Mouse (Mus musculus): Measurements from ENCODE around the gene Bri3. TPM values are rescaled to one million over a fixed set of nuclear protein-coding genes. Genes with fewer than 3 reads are reported as not detected.
"Not testable (repeated sequence)": the region's sequence is repeated elsewhere in the genome, so short reads cannot be mapped to it uniquely, and the experiment has no call there.

Bri3 gene
- polyA plus RNA-seq, 1 experiment from 2014 or later: 113 TPM

DNA sequence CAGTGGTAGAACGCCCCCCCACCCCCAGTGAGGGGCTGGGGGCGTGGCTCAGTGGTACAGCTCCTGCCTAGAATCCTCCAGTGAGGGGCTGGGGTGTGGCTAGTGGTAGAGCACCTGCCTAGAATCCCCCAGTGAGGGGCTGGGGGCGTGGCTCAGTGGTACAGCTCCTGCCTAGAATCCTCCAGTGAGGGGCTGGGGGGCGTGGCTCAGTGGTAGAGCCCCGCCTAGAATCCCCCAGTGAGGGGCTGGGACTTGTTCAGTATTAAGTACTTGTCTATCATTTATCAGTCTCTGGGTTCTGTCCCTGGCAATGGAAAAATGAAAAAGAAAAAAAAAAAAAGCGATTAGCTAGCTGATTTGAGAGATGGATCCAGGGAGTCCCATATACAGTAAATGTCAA lies 122.3 kb downstream of the Bri3 start:
- H3K4me2 ChIP-seq; H3K27me3 ChIP-seq; H3K9ac ChIP-seq; H3K4me1 ChIP-seq; H3K36me3 ChIP-seq; H3K9me3 ChIP-seq; H3K4me3 ChIP-seq; ATAC-seq (ENCODE audit: insufficient number of reproducible peaks, insufficient read depth, low FRiP score, low TSS enrichment, low read depth); H3K27ac ChIP-seq: not testable (repeated sequence)
- 76% methylated on average over 6 of the region's 6 CpGs for WGBS

DNA sequence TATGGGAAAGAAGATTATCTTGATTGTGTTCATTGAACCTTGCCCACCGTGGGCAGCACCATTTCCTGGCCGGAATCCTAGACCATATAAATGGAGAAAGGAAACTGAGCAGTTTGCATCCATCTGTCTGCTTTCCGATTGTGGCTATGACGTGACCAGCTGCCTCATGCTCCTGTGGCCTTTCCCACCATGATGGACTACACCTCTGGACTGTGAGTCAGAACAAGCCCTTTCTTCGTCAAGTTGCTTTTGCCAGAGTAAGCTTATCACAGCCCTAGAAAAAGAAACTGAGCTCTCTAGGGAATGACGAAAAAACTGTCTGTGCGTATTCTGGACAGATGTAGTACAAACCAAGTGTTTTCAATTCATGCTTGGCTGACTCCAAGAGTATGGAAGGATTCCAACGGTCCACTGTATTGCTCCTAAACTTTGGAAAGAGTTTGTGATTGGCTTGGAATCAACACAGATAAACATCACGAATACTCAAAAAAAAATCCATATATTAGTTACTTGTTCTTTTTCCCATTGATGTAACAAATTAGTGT lies 124.5 kb downstream of the Bri3 start:
- H3K4me2 ChIP-seq: no peak overlapping the region
- no peaks in the 10 kb centered on the region for H3K4me1 ChIP-seq
- H3K9ac ChIP-seq: no peak overlapping the region
- 78% methylated on average over 9 of the region's 9 CpGs for WGBS
- no peak for ATAC-seq (ENCODE audit: insufficient number of reproducible peaks, insufficient read depth, low FRiP score, low TSS enrichment, low read depth)
- H3K36me3 ChIP-seq: no peaks in the 10 kb centered on the region
- no peak overlapping the region for H3K4me3 ChIP-seq
- H3K27ac ChIP-seq: no peak overlapping the region
- no peaks in the 10 kb centered on the region for H3K27me3 ChIP-seq
- no peaks in the 10 kb centered on the region for H3K9me3 ChIP-seq

DNA sequence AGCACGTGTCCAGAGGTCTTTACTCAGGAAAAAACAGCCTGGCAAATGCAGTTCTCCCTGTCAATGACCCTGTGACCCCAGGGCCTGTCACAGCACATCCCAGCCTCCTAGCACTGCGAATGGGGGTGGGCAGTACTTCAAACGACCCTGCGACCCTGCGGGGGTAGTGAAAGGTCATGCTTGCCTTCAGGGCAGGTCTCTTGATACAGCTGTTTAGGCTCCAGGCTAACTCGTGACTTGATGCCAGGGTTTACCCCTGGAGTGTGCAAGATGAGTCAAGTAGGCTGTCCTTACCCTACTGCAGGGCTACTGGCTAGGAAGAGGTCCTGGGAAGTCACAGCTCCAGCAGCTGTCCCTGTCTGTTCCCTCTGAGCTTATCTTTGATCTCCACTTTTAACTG lies 126.7 kb downstream of the Bri3 start:
- Histone ChIP-seq H3K27me3 (no peaks in the 10 kb centered on the region), H3K4me3 (no peak overlapping the region), H3K4me1 (no peaks in the 10 kb centered on the region), H3K27ac (no peak overlapping the region), H3K36me3 (no peaks in the 10 kb centered on the region), H3K9me3 (no peaks in the 10 kb centered on the region), H3K4me2 (no peak overlapping the region), H3K9ac (no peak overlapping the region)
- WGBS: 5% methylated on average over 6 of the region's 6 CpGs
- ATAC-seq (ENCODE audit: insufficient number of reproducible peaks, insufficient read depth, low FRiP score, low TSS enrichment, low read depth): no peak

DNA sequence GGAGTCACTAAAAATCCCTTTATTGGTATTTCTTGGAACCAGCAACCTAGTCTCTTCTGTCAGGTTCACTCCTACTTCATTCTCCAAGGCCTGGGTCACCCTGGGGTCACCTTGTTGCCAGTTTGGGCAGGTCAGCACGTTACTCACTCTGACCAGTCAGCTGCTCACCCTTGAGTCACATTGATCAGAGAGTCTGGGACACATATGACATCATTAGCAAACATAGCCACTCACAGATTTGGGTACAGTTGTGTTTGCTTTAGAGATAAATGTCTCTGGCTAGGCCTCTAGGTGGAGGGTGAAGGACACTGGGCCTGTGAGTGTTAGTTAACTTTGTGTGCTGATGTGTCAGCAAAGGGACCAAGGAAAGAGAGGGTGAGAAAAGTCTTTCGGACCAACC lies 127.9 kb downstream of the Bri3 start:
- no peak overlapping the region for H3K4me2 ChIP-seq
- H3K36me3 ChIP-seq: no peaks in the 10 kb centered on the region
- H3K9ac ChIP-seq: no peak overlapping the region
- WGBS: 65% methylated on average over 2 of the region's 2 CpGs
- H3K27ac ChIP-seq: no peak overlapping the region
- H3K27me3 ChIP-seq: no peaks in the 10 kb centered on the region
- H3K4me3 ChIP-seq: no peak overlapping the region
- H3K9me3 ChIP-seq: no peaks in the 10 kb centered on the region
- ATAC-seq (ENCODE audit: insufficient number of reproducible peaks, insufficient read depth, low FRiP score, low TSS enrichment, low read depth): no peak
- H3K4me1 ChIP-seq: no peaks in the 10 kb centered on the region

DNA sequence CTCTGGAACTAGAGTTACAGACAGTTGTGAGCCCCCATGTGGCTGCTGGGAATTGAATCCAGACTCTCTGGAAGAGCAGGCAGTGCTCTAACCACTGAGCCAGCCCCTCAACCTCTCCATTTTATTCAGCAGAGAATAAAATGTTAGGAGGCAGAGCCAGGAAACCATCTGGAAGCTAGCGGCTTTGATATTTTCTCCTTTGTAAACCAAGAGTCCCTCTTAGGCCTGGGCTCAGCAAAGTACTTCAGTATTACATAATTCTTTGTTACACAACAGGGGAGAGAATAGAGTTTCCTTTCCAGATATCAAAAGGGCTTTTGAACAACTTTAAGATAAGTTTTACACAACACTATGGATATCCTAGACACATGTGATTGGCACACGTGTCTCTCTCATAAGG lies 128.6 kb downstream of the Bri3 start:
- Histone ChIP-seq H3K4me2 (no peak overlapping the region), H3K27ac (no peak overlapping the region), H3K9me3 (no peaks in the 10 kb centered on the region), H3K9ac (no peak overlapping the region), H3K36me3 (no peaks in the 10 kb centered on the region), H3K27me3 (no peaks in the 10 kb centered on the region), H3K4me1 (no peaks in the 10 kb centered on the region), H3K4me3 (no peak overlapping the region)
- no peak for ATAC-seq (ENCODE audit: insufficient number of reproducible peaks, insufficient read depth, low FRiP score, low TSS enrichment, low read depth)
- whole genome bisulfite sequencing: 74% methylated on average over 2 of the region's 2 CpGs

DNA sequence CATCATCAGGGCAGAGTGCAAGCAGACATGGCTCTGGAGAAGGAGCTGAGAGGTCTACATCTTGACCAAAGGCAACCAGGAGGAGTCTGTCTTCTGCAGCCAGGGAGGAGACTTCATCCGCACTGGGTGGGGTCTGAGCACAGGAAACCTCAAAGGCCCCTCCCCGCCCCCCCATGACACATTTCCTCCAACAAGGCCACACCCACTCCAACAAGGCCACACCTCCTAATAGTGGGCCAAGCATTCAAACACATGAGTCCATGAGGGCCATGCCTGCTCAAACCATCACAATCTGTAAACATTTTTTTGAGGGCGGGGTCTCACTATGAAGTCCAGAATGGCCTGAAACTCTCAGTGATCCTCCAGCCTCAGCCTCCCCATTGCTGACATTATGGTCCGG lies 135.2 kb downstream of the Bri3 start:
- ATAC-seq (ENCODE audit: insufficient number of reproducible peaks, insufficient read depth, low FRiP score, low TSS enrichment, low read depth): no peak
- Histone ChIP-seq H3K36me3 (no peaks in the 10 kb centered on the region), H3K27ac (no peak overlapping the region), H3K4me1 (no peaks in the 10 kb centered on the region), H3K4me2 (no peak overlapping the region), H3K4me3 (no peak overlapping the region), H3K27me3 (no peaks in the 10 kb centered on the region), H3K9ac (no peak overlapping the region), H3K9me3 (peaks cover 5% of the 10 kb centered on the region; the same call in 1 of the 2 replicates)
- WGBS: 96% methylated on average over 4 of the region's 4 CpGs

DNA sequence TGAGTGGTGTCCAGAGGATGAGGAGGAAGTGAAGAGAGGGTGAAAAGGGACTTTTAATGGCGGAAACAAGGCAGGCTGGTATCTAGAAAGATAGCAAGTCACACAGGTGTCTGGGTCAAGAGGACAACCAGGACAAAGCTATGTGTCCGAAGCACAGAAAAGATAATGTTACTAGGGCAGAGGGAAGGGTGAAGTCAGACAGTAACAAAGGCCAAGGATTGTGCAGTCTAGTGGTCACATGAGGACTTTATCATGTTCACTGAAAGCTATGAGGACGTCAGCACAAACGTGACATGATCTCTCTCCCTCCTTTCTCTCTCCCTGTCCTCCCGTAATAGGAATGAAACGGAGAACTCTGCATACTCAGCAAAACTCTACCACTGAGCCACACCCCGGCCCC lies 136.5 kb downstream of the Bri3 start:
- no peak for ATAC-seq (ENCODE audit: insufficient number of reproducible peaks, insufficient read depth, low FRiP score, low TSS enrichment, low read depth)
- Histone ChIP-seq H3K9ac (no peak overlapping the region), H3K9me3 (peaks cover 5% of the 10 kb centered on the region; the same call in 1 of the 2 replicates), H3K4me2 (no peak overlapping the region), H3K4me3 (no peak overlapping the region), H3K4me1 (no peaks in the 10 kb centered on the region), H3K27ac (no peak overlapping the region), H3K27me3 (no peaks in the 10 kb centered on the region), H3K36me3 (no peaks in the 10 kb centered on the region)
- 87% methylated on average over 7 of the region's 7 CpGs for WGBS

DNA sequence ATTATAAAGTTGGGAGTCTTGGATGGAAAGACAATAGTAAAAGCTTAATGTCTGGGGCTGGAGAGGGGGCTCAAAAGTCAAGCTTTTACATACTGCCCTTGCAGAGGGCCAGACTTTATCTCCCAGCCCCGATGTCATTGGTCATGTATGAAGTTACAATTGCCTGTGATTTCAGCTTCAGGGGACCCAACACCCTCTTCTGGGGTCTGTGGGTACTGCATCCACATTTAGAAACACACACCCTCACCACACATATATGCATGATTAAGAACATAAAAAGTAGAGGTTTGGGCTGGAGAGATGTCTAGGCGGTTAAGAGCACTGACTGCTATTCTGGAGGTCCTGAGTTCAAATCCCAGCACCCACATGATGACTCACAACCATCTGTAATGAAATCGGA lies 137.5 kb downstream of the Bri3 start:
- no peak for ATAC-seq (ENCODE audit: insufficient number of reproducible peaks, insufficient read depth, low FRiP score, low TSS enrichment, low read depth)
- Histone ChIP-seq H3K27me3 (no peaks in the 10 kb centered on the region), H3K9me3 (peaks cover 5% of the 10 kb centered on the region; the same call in 1 of the 2 replicates), H3K9ac (no peak overlapping the region), H3K4me1 (no peaks in the 10 kb centered on the region), H3K4me3 (no peak overlapping the region), H3K36me3 (no peaks in the 10 kb centered on the region), H3K4me2 (no peak overlapping the region), H3K27ac (no peak overlapping the region)
- 90% methylated on average over 3 of the region's 3 CpGs for WGBS

DNA sequence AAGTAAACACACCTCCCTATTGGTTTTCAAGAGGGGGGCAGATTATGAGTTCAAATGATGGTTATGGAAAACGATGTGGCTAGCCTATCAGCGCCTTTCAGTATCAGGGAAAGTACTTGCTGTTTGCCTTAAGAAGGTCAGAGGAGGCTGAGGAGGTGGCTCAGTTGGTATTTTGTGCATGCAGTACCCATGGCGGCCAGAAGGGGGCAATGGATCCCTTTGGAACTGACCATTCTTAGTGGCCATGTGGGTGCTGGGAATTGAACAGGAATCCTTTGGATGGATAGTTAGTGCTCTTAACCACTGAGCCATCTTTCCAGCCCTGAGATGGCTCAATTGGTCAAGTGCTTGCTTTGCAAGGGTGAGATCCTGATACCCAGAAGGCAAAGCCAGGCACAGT lies 139.7 kb downstream of the Bri3 start:
- H3K4me3 ChIP-seq: no peak overlapping the region
- H3K9me3 ChIP-seq: peaks cover 5% of the 10 kb centered on the region; the same call in 1 of the 2 replicates
- no peak overlapping the region for H3K9ac ChIP-seq
- H3K36me3 ChIP-seq: no peaks in the 10 kb centered on the region
- H3K27ac ChIP-seq: no peak overlapping the region
- no peak overlapping the region for H3K4me2 ChIP-seq
- no peaks in the 10 kb centered on the region for H3K4me1 ChIP-seq
- WGBS: 68% methylated on average over 3 of the region's 3 CpGs
- no peak for ATAC-seq (ENCODE audit: insufficient number of reproducible peaks, insufficient read depth, low FRiP score, low TSS enrichment, low read depth)
- no peaks in the 10 kb centered on the region for H3K27me3 ChIP-seq

DNA sequence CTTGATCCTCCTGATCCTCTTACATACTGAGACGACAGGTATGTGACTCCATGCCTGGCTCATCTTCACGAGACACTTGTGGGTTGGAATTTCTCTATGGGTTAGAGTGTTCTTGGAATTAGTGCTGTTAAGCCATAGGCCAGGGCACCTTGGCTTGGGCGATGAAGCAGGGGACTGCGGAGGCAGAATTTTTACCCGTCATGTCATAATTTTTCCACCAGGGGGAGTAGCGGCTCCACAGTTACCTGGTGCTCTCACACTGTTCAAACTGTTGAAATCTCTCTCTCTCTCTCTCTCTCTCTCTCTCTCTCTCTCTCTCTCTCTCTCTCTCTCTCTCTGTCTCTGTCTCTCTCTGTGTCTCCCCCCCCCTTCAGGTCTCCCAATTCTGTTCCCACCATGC lies 143.6 kb downstream of the Bri3 start:
- no peak overlapping the region for H3K27ac ChIP-seq
- 9% methylated on average over 6 of the region's 6 CpGs for WGBS
- no peaks in the 10 kb centered on the region for H3K27me3 ChIP-seq
- no peak overlapping the region for H3K4me2 ChIP-seq
- H3K9me3 ChIP-seq: peaks cover 5% of the 10 kb centered on the region; the same call in 1 of the 2 replicates
- no peaks in the 10 kb centered on the region for H3K4me1 ChIP-seq
- H3K9ac ChIP-seq: no peak overlapping the region
- no peaks in the 10 kb centered on the region for H3K36me3 ChIP-seq
- no peak for ATAC-seq (ENCODE audit: insufficient number of reproducible peaks, insufficient read depth, low FRiP score, low TSS enrichment, low read depth)
- no peak overlapping the region for H3K4me3 ChIP-seq

DNA sequence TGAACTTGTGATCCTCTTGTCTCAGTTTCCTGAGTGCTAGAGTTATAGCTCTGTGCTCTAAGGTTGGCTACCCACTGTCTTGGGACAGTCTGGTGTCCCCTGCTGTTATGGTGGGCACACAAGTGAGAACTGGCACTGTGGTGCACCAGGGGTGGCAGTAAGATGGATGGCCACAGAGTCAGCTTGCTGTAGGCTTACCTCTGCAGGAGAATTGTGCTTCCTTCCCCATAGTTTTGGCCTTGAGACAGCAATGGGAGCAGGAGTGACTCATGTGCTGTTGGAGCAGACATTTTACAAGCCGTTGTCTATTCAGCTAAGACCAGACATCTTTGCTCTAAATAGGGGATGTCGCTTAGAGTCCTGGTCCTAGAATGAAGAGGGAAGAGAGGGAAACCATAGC lies 149.9 kb downstream of the Bri3 start:
- H3K9ac ChIP-seq: no peak overlapping the region
- no peak overlapping the region for H3K27ac ChIP-seq
- H3K9me3 ChIP-seq: peaks cover 3% of the 10 kb centered on the region; the same call in 1 of the 2 replicates
- no peaks in the 10 kb centered on the region for H3K27me3 ChIP-seq
- no peak for ATAC-seq (ENCODE audit: insufficient number of reproducible peaks, insufficient read depth, low FRiP score, low TSS enrichment, low read depth)
- no peak overlapping the region for H3K4me3 ChIP-seq
- H3K4me2 ChIP-seq: no peak overlapping the region
- peaks cover 8% of the 10 kb centered on the region; the same call in 1 of the 2 replicates for H3K4me1 ChIP-seq
- 85% methylated on average over 2 of the region's 2 CpGs for WGBS
- H3K36me3 ChIP-seq: no peaks in the 10 kb centered on the region

DNA sequence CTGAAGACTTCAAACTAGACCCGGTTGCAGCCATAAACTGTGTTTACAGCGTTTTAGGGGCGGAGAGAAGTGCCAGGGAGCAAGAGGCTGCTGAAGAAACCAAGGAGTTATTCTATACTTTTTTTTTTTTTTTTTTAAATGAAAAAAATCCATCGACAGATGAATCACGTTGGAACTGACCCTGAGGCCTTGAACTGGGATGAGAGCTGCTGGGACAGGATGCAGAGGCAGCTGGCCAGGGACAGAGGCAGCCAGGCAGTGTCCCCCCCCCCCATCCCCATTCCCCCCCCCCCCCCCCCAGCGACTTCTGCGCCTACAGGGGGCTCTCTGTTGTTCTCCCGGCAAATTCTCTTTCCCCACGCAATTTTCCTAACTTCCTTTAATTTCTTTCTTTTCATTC lies 153.3 kb downstream of the Bri3 start:
- no peak for ATAC-seq (ENCODE audit: insufficient number of reproducible peaks, insufficient read depth, low FRiP score, low TSS enrichment, low read depth)
- WGBS: 12% methylated on average over 5 of the region's 9 CpGs
- Histone ChIP-seq H3K4me2 (peak overlapping the region; percentile 20; the same call in 1 of the 2 replicates), H3K27ac (no peak overlapping the region), H3K9me3 (peaks cover 3% of the 10 kb centered on the region; the same call in 1 of the 2 replicates), H3K9ac (no peak overlapping the region), H3K27me3 (no peaks in the 10 kb centered on the region), H3K4me1 (peaks cover 20% of the 10 kb centered on the region), H3K36me3 (no peaks in the 10 kb centered on the region), H3K4me3 (no peak overlapping the region)

All from embryonic facial prominence, embryonic 13.5 days (tissue).